Mouse (Mus musculus): ENCODE measurements at regions not wholly inside any gene's neighbourhood (a gene's known extent, or its start where the extent isn't known, plus 50 kb on each side); places are given as distances from the start of the nearest gene placed in this dataset.

GRCm38 (mm10) chr6:100447211-100447610 is 159.9 kb upstream of the Rybp start:
- TF ChIP-seq CTCF (conservative IDR thresholded peaks at IDR 0.05; ENCODE audit: low read length) (no peak), POU5F1 (IDR thresholded peaks at IDR 0.05; ENCODE audit: borderline replicate concordance, low read length) (no peak), NANOG (IDR thresholded peaks at IDR 0.05; ENCODE audit: borderline replicate concordance, low read length) (no peak)

Measured in E14TG2a.4 (cell line).